Mouse (Mus musculus) ES-E14 (cell line): Measurements from ENCODE around the gene Gm47995. TPM values are rescaled to one million over a fixed set of nuclear protein-coding genes. Genes with fewer than 3 reads are reported as not detected.

Source experiments
- DNase-seq: peaks from one replicate; pipeline ENCODE4 v3.0.0-alpha.2; 2013; ENCODE audit warnings: low read depth, low spot score
- H3K27ac ChIP-seq: 2 replicates; pipeline ENCODE4 v1.5.1; 2012; ENCODE audit warnings: low read depth, mild to moderate bottlenecking, low read length, moderate library complexity, mixed read lengths; ENCODE audit not compliant: poor library complexity, insufficient read depth, severe bottlenecking
- H3K36me3 ChIP-seq: 2 replicates; pipeline ENCODE4 v1.6.1; 2012; ENCODE audit warnings: mild to moderate bottlenecking, low read length, moderate library complexity, mixed read lengths; ENCODE audit not compliant: control insufficient read depth, poor library complexity, insufficient read depth, severe bottlenecking
- H3K4me1 ChIP-seq, 2 experiments: fragments of 150-350 bp in 1 of 2; sonication (generic) in 1 of 2; 2 replicates each; pipeline ENCODE4 v1.6.1; 2012; ENCODE audit warnings: low read length in 2 of 2, mild to moderate bottlenecking in 1 of 2, mixed read lengths in 1 of 2; ENCODE audit not compliant: control insufficient read depth in 2 of 2, insufficient read depth in 2 of 2, poor library complexity in 1 of 2
- H3K4me3 ChIP-seq, 2 experiments: fragments of 150-350 bp in 1 of 2; sonication (generic) in 1 of 2; 2 replicates each; pipeline ENCODE4 v1.5.1; 2012; ENCODE audit warnings: low read length in 2 of 2, low read depth in 1 of 2, mild to moderate bottlenecking in 1 of 2, mixed read lengths in 1 of 2; ENCODE audit not compliant: insufficient read depth in 1 of 2, poor library complexity in 1 of 2, severe bottlenecking in 1 of 2
- H3K9ac ChIP-seq: 2 replicates; pipeline ENCODE4 v1.6.1; 2012; ENCODE audit warnings: low read depth, mild to moderate bottlenecking, low read length, mixed read lengths; ENCODE audit not compliant: poor library complexity, insufficient read depth, severe bottlenecking
- H3K9me3 ChIP-seq: fragments of 150-350 bp; sonication (generic); 2 replicates; pipeline ENCODE4 v1.6.1; 2012; ENCODE audit warnings: low read depth, mild to moderate bottlenecking, low read length; ENCODE audit not compliant: control insufficient read depth, insufficient read depth
- CHD2 ChIP-seq: IDR thresholded peaks from 2 replicates; pipeline ENCODE4 v1.6.1; 2014; ENCODE audit warnings: mild to moderate bottlenecking, low read depth, low read length, inconsistent platforms
- HCFC1 ChIP-seq: IDR thresholded peaks from 2 replicates; pipeline ENCODE4 v1.6.1; 2012; ENCODE audit warnings: low read length, inconsistent platforms, borderline replicate concordance; ENCODE audit not compliant: insufficient read depth
- MAFK ChIP-seq: IDR thresholded peaks from 2 replicates; pipeline ENCODE4 v1.6.1; 2014; ENCODE audit warnings: mild to moderate bottlenecking, low read depth, low read length, inconsistent platforms; ENCODE audit not compliant: insufficient read depth
- ZC3H11A ChIP-seq: IDR thresholded peaks from 2 replicates; pipeline ENCODE4 v1.6.1; 2012; ENCODE audit warnings: low read depth, mild to moderate bottlenecking, inconsistent platforms, low read length, borderline replicate concordance
- ZNF384 ChIP-seq: IDR thresholded peaks from 2 replicates; pipeline ENCODE4 v1.6.1; 2012; ENCODE audit warnings: low read depth, low read length, inconsistent platforms
- in situ Hi-C, 2 experiments: fragments of 600-800 bp; cut with MboI; formaldehyde crosslinking; loops; one replicate each; pipeline ENCODE4 v1.15.1; 2025; ENCODE audit warnings: low sequenced_read_pairs in 2 of 2, inconsistent platforms in 1 of 2; ENCODE audit not compliant: unreplicated experiment in 2 of 2
- total RNA-seq: library from RNA; depleted of rRNA; stranded (reverse); fragments of 300-350 nt; gene quantifications from 2 replicates; pipeline ENCODE4 v1.2.3, GENCODE M21; 2012

Gm47995 gene
- total RNA-seq, 1 experiment: 1.7 TPM

- Histone ChIP-seq H3K9me3 (no peaks in the 10 kb centered on the region), H3K36me3 (no peaks in the 10 kb centered on the region), H3K4me3 (no peak overlapping the region), H3K27ac (no peak overlapping the region), H3K9ac (no peak overlapping the region), H3K4me1 (no peaks in the 10 kb centered on the region)
- DNase-seq: no peak
- TF ChIP-seq MAFK: no peak
- TF ChIP-seq CHD2: no peak
- in situ Hi-C loops: no loop called here
Measured at GRCm38 (mm10) chr1:151166031-151166430, 32.2 kb upstream of the Gm47995 start.

- no peaks in the 10 kb centered on the region for H3K4me1 ChIP-seq
- no peak overlapping the region for H3K9ac ChIP-seq
- DNase-seq: no peak
- H3K27ac ChIP-seq: no peak overlapping the region
- H3K4me3 ChIP-seq: no peak overlapping the region
- no peaks in the 10 kb centered on the region for H3K9me3 ChIP-seq
- no peak for TF ChIP-seq HCFC1
- H3K36me3 ChIP-seq: no peaks in the 10 kb centered on the region
- in situ Hi-C loops: no loop called here
Measured at GRCm38 (mm10) chr1:151167297-151168047, 30.8 kb upstream of the Gm47995 start.

- no peaks in the 10 kb centered on the region for H3K9me3 ChIP-seq
- no peak overlapping the region for H3K27ac ChIP-seq
- no peak overlapping the region for H3K4me3 ChIP-seq
- in situ Hi-C loops: no loop called here
- no peaks in the 10 kb centered on the region for H3K4me1 ChIP-seq
- no peaks in the 10 kb centered on the region for H3K36me3 ChIP-seq
- no peak overlapping the region for H3K9ac ChIP-seq
- TF ChIP-seq HCFC1 (no peak), CHD2 (no peak), MAFK (peak; percentile 71), ZC3H11A (no peak)
- DNase-seq: no peak
Measured at GRCm38 (mm10) chr1:151168637-151169036, 29.6 kb upstream of the Gm47995 start.

- Histone ChIP-seq H3K27ac (no peak overlapping the region), H3K4me1 (no peaks in the 10 kb centered on the region)
Measured at GRCm38 (mm10) chr1:151171572-151172461, 26.4 kb upstream of the Gm47995 start.

More at GRCm38 (mm10) chr1:151171572-151172461, 26.4 kb upstream of the Gm47995 start:
- Histone ChIP-seq H3K9ac (no peak overlapping the region), H3K9me3 (no peaks in the 10 kb centered on the region), H3K36me3 (no peaks in the 10 kb centered on the region), H3K4me3 (no peak overlapping the region)
- TF ChIP-seq MAFK (no peak), HCFC1 (no peak), ZC3H11A (no peak), ZNF384 (no peak), CHD2 (no peak)
- no peak for DNase-seq
- in situ Hi-C loops: no loop called here
